Mouse (Mus musculus) right cerebral cortex, postnatal 36 days (tissue): ENCODE results near the gene Rad51b.

Experiments
- DNase-seq, 2 experiments: peaks; one replicate each; pipeline ENCODE4 v3.0.0; 2022; ENCODE audit warnings: low spot score in 2 of 2, mixed read lengths in 1 of 2

Gene Rad51b

GRCm38 (mm10) chr12:79380190-79380589 lies 83.1 kb downstream of the Rad51b start:
- DNase-seq, result no peak

GRCm38 (mm10) chr12:79381489-79381888 lies 84.4 kb downstream of the Rad51b start:
- DNase-seq, result no peak

GRCm38 (mm10) chr12:79382416-79382815 lies 85.3 kb downstream of the Rad51b start:
- no peak for DNase-seq

- DNase-seq, result no peak
These were observed 86.5 kb downstream of the Rad51b start for GRCm38 (mm10) chr12:79383583-79383982.

GRCm38 (mm10) chr12:79384787-79385186 lies 87.7 kb downstream of the Rad51b start:
- no peak for DNase-seq

GRCm38 (mm10) chr12:79385199-79385598 lies 88.1 kb downstream of the Rad51b start:
- no peak for DNase-seq

- DNase-seq, result no peak
These were observed 90.8 kb downstream of the Rad51b start for GRCm38 (mm10) chr12:79387886-79388285.

- no peak for DNase-seq
These were observed 92.2 kb downstream of the Rad51b start for GRCm38 (mm10) chr12:79389251-79389650.

GRCm38 (mm10) chr12:79389971-79390370 lies 92.9 kb downstream of the Rad51b start:
- no peak for DNase-seq

GRCm38 (mm10) chr12:79393636-79394035 lies 96.6 kb downstream of the Rad51b start:
- DNase-seq, result no peak

GRCm38 (mm10) chr12:79403992-79404391 lies 106.9 kb downstream of the Rad51b start:
- no peak for DNase-seq

- no peak for DNase-seq
These were observed 107.4 kb downstream of the Rad51b start for GRCm38 (mm10) chr12:79404494-79404893.

GRCm38 (mm10) chr12:79408677-79409076 lies 111.6 kb downstream of the Rad51b start:
- no peak for DNase-seq

- no peak for DNase-seq
These were observed 112.2 kb downstream of the Rad51b start for GRCm38 (mm10) chr12:79409126-79409860.

GRCm38 (mm10) chr12:79412894-79413507 lies 115.9 kb downstream of the Rad51b start:
- no peak for DNase-seq

- no peak for DNase-seq
These were observed 120.3 kb downstream of the Rad51b start for GRCm38 (mm10) chr12:79417360-79417759.

GRCm38 (mm10) chr12:79420605-79421004 lies 123.5 kb downstream of the Rad51b start:
- no peak for DNase-seq

- DNase-seq, result no peak
These were observed 132.6 kb downstream of the Rad51b start for GRCm38 (mm10) chr12:79429507-79430291.

- no peak for DNase-seq
These were observed 134.1 kb downstream of the Rad51b start for GRCm38 (mm10) chr12:79431138-79431537.

GRCm38 (mm10) chr12:79433724-79434442 lies 136.8 kb downstream of the Rad51b start:
- DNase-seq, result no peak

- DNase-seq, result no peak
These were observed 138.4 kb downstream of the Rad51b start for GRCm38 (mm10) chr12:79435474-79435873.

GRCm38 (mm10) chr12:79436035-79436434 lies 139.0 kb downstream of the Rad51b start:
- DNase-seq, result no peak
